Mouse (Mus musculus) erythroblast, embryonic 14.5 days (primary cell): ENCODE data around the gene Taf13.

Source experiments
- GATA1 ChIP-seq: IDR thresholded peaks from 2 replicates; pipeline ENCODE4 v1.6.1; 2012; ENCODE audit warnings: low read length, inconsistent platforms, mixed read lengths
- TAL1 ChIP-seq: IDR thresholded peaks from 3 replicates; pipeline ENCODE4 v1.6.1; 2012; ENCODE audit warnings: low read length, inconsistent platforms, mixed read lengths

GRCm38 (mm10) chr3:108523415-108523814, 48.1 kb upstream of the Taf13 start:
- TF ChIP-seq GATA1 (no peak), TAL1 (no peak)
